Mouse (Mus musculus) testis, adult 2 months (tissue): ENCODE data around the gene Cntf. TPM values are rescaled to one million over a fixed set of nuclear protein-coding genes. Genes with fewer than 3 reads are reported as not detected.

Source experiments
- H3K27ac ChIP-seq: fragments of 200-500 bp; 2 replicates; pipeline ENCODE4 v1.5.1; 2012; ENCODE audit warnings: low read depth, low read length; ENCODE audit not compliant: control insufficient read depth, insufficient read depth
- H3K27me3 ChIP-seq: fragments of 200-500 bp; 2 replicates; pipeline ENCODE4 v1.6.1; 2012; ENCODE audit warnings: mild to moderate bottlenecking, low read length, moderate library complexity; ENCODE audit not compliant: control insufficient read depth, insufficient read depth
- H3K36me3 ChIP-seq: fragments of 200-500 bp; 2 replicates; pipeline ENCODE4 v1.6.1; 2012; ENCODE audit warnings: mild to moderate bottlenecking, low read length; ENCODE audit not compliant: control insufficient read depth, insufficient read depth
- H3K4me1 ChIP-seq: fragments of 200-500 bp; 2 replicates; pipeline ENCODE4 v1.6.1; 2012; ENCODE audit warnings: low read length; ENCODE audit not compliant: control insufficient read depth, insufficient read depth
- H3K4me3 ChIP-seq: fragments of 200-500 bp; 2 replicates; pipeline ENCODE4 v1.5.1; 2012; ENCODE audit warnings: low read depth, mild to moderate bottlenecking, low read length, moderate library complexity, mixed read lengths; ENCODE audit not compliant: control insufficient read depth
- CTCF ChIP-seq: fragments of 200-500 bp; IDR thresholded peaks from 2 replicates; pipeline ENCODE4 v1.5.1; 2012; ENCODE audit warnings: low read depth, mild to moderate bottlenecking, inconsistent platforms, low read length, moderate library complexity; ENCODE audit not compliant: control insufficient read depth, insufficient read depth, insufficient replicate concordance
- POLR2A ChIP-seq: fragments of 200-500 bp; IDR thresholded peaks from 2 replicates; pipeline ENCODE4 v1.6.1; 2012; ENCODE audit warnings: low read depth, mild to moderate bottlenecking, inconsistent platforms, low read length, moderate library complexity; ENCODE audit not compliant: control insufficient read depth
- polyA plus RNA-seq: library from polyadenylated mRNA; depleted of rRNA; stranded (reverse); fragments of >200 nt; gene quantifications from 2 replicates; pipeline ENCODE4 v1.2.3, GENCODE M21; 2012; rRNA removed

The Cntf gene
- polyA plus RNA-seq = 2.9 and 3.1 TPM in 2 replicates

- TF ChIP-seq POLR2A = no peak
- TF ChIP-seq CTCF = no peak
Observed at GRCm38 (mm10) chr19:12765308-12765707, at the start of gene Cntf. Gene Cntf (minus strand): TSS chr19:12765632.

GRCm38 (mm10) chr19:12813883-12814282, 48.5 kb upstream of the Cntf start:
- Histone ChIP-seq H3K27me3 (no peaks in the 10 kb centered on the region), H3K4me3 (no peak overlapping the region), H3K4me1 (no peaks in the 10 kb centered on the region), H3K36me3 (no peaks in the 10 kb centered on the region), H3K27ac (no peak overlapping the region)
- TF ChIP-seq POLR2A = no peak

More at GRCm38 (mm10) chr19:12765308-12765707, at the start of gene Cntf:
- Histone ChIP-seq H3K27me3 (no peaks in the 10 kb centered on the region), H3K27ac (no peak within 1 kb of the TSS), H3K4me3 (no peak within 1 kb of the TSS), H3K4me1 (no peaks in the 10 kb centered on the region), H3K36me3 (peaks cover 5% of the 10 kb centered on the region; the same call in 1 of the 2 replicates)

- no peak overlapping the region for H3K4me3 ChIP-seq
- H3K36me3 ChIP-seq = no peaks in the 10 kb centered on the region
- TF ChIP-seq POLR2A (no peak), CTCF (no peak)
- no peak overlapping the region for H3K27ac ChIP-seq
- no peaks in the 10 kb centered on the region for H3K4me1 ChIP-seq
- H3K27me3 ChIP-seq = no peaks in the 10 kb centered on the region
Observed at GRCm38 (mm10) chr19:12812644-12813364, 47.4 kb upstream of the Cntf start.

- TF ChIP-seq CTCF (no peak), POLR2A (no peak)
Observed at GRCm38 (mm10) chr19:12806214-12806613, 40.8 kb upstream of the Cntf start.

GRCm38 (mm10) chr19:12805730-12806129, 40.3 kb upstream of the Cntf start:
- H3K4me1 ChIP-seq = no peaks in the 10 kb centered on the region
- no peak overlapping the region for H3K27ac ChIP-seq
- no peak for TF ChIP-seq POLR2A
- TF ChIP-seq CTCF = no peak
- H3K4me3 ChIP-seq = no peak overlapping the region
- H3K36me3 ChIP-seq = no peaks in the 10 kb centered on the region
- no peaks in the 10 kb centered on the region for H3K27me3 ChIP-seq

More at GRCm38 (mm10) chr19:12806214-12806613, 40.8 kb upstream of the Cntf start:
- H3K36me3 ChIP-seq = no peaks in the 10 kb centered on the region
- no peaks in the 10 kb centered on the region for H3K4me1 ChIP-seq
- H3K27me3 ChIP-seq = no peaks in the 10 kb centered on the region
- H3K4me3 ChIP-seq = no peak overlapping the region
- H3K27ac ChIP-seq = no peak overlapping the region

- no peak overlapping the region for H3K27ac ChIP-seq
- H3K27me3 ChIP-seq = no peaks in the 10 kb centered on the region
- no peaks in the 10 kb centered on the region for H3K36me3 ChIP-seq
- TF ChIP-seq POLR2A (no peak), CTCF (no peak)
- H3K4me3 ChIP-seq = no peak overlapping the region
- no peaks in the 10 kb centered on the region for H3K4me1 ChIP-seq
Observed at GRCm38 (mm10) chr19:12804237-12804636, 38.8 kb upstream of the Cntf start.

GRCm38 (mm10) chr19:12802830-12803229, 37.4 kb upstream of the Cntf start:
- TF ChIP-seq POLR2A (no peak), CTCF (no peak)
- Histone ChIP-seq H3K27me3 (no peaks in the 10 kb centered on the region), H3K36me3 (no peaks in the 10 kb centered on the region), H3K27ac (no peak overlapping the region), H3K4me1 (no peaks in the 10 kb centered on the region), H3K4me3 (no peak overlapping the region)
